Mouse (Mus musculus): Measurements from ENCODE around the gene Cyth1. TPM values are rescaled to one million over a fixed set of nuclear protein-coding genes. Genes with fewer than 3 reads are reported as not detected.

The Cyth1 gene
- polyA plus RNA-seq, 1 experiment from 2014 or later = 19.5 TPM

GRCm38 (mm10) chr11:118222351-118222885 is 26.0 kb downstream of the Cyth1 start:
- 51% methylated on average over 6 of the region's 6 CpGs for WGBS
- H3K27ac ChIP-seq (replicated peaks) = no peak overlapping the region
- no peaks in the 10 kb centered on the region for H3K27me3 ChIP-seq
- no peak overlapping the region for H3K4me2 ChIP-seq (replicated peaks)
- H3K9me3 ChIP-seq (replicated peaks) = no peaks in the 10 kb centered on the region
- H3K9ac ChIP-seq = no peak overlapping the region
- peaks cover 11% of the 10 kb centered on the region for H3K4me1 ChIP-seq
- no peak overlapping the region for H3K4me3 ChIP-seq (replicated peaks)
- no peaks in the 10 kb centered on the region for H3K36me3 ChIP-seq
- no peak for ATAC-seq (ENCODE audit: insufficient number of reproducible peaks, low FRiP score, low TSS enrichment, low read depth)

GRCm38 (mm10) chr11:118220561-118221262 is 27.7 kb downstream of the Cyth1 start:
- no peak overlapping the region for H3K9ac ChIP-seq
- H3K27me3 ChIP-seq = no peaks in the 10 kb centered on the region
- H3K4me2 ChIP-seq (replicated peaks) = no peak overlapping the region
- H3K27ac ChIP-seq (replicated peaks) = no peak overlapping the region
- no peaks in the 10 kb centered on the region for H3K9me3 ChIP-seq (replicated peaks)
- WGBS = 23% methylated on average over 7 of the region's 7 CpGs
- H3K4me1 ChIP-seq = peaks cover 20% of the 10 kb centered on the region
- H3K36me3 ChIP-seq = no peaks in the 10 kb centered on the region
- no peak overlapping the region for H3K4me3 ChIP-seq (replicated peaks)
- ATAC-seq (ENCODE audit: insufficient number of reproducible peaks, low FRiP score, low TSS enrichment, low read depth) = no peak

- H3K27me3 ChIP-seq = no peaks in the 10 kb centered on the region
- H3K36me3 ChIP-seq = no peaks in the 10 kb centered on the region
- WGBS = 85% methylated on average over 4 of the region's 4 CpGs
- no peak overlapping the region for H3K27ac ChIP-seq (replicated peaks)
- H3K4me1 ChIP-seq = peaks cover 20% of the 10 kb centered on the region
- no peaks in the 10 kb centered on the region for H3K9me3 ChIP-seq (replicated peaks)
- H3K4me2 ChIP-seq (replicated peaks) = no peak overlapping the region
- H3K4me3 ChIP-seq (replicated peaks) = no peak overlapping the region
- no peak overlapping the region for H3K9ac ChIP-seq
- no peak for ATAC-seq (ENCODE audit: insufficient number of reproducible peaks, low FRiP score, low TSS enrichment, low read depth)
Observed at GRCm38 (mm10) chr11:118219066-118219465, 29.3 kb downstream of the Cyth1 start.

- peaks cover 28% of the 10 kb centered on the region for H3K4me1 ChIP-seq
- H3K36me3 ChIP-seq = no peaks in the 10 kb centered on the region
- no peak overlapping the region for H3K9ac ChIP-seq
- H3K9me3 ChIP-seq (replicated peaks) = no peaks in the 10 kb centered on the region
- ATAC-seq (ENCODE audit: insufficient number of reproducible peaks, low FRiP score, low TSS enrichment, low read depth) = no peak
- H3K27me3 ChIP-seq = no peaks in the 10 kb centered on the region
- no peak overlapping the region for H3K4me2 ChIP-seq (replicated peaks)
- no peak overlapping the region; the same call in 1 of the 2 replicates for H3K27ac ChIP-seq (replicated peaks)
- H3K4me3 ChIP-seq (replicated peaks) = no peak overlapping the region
- 75% methylated on average over 6 of the region's 6 CpGs for WGBS
Observed at GRCm38 (mm10) chr11:118216468-118216867, 31.9 kb downstream of the Cyth1 start.

- Histone ChIP-seq H3K27me3 (no peaks in the 10 kb centered on the region), H3K4me2 (replicated peaks) (no peak overlapping the region), H3K9me3 (replicated peaks) (no peaks in the 10 kb centered on the region), H3K27ac (replicated peaks) (peak overlapping the region; percentile 39; the same call in 1 of the 2 replicates), H3K36me3 (no peaks in the 10 kb centered on the region), H3K4me3 (replicated peaks) (no peak overlapping the region), H3K4me1 (peaks cover 32% of the 10 kb centered on the region), H3K9ac (no peak overlapping the region)
- no peak for ATAC-seq (ENCODE audit: insufficient number of reproducible peaks, low FRiP score, low TSS enrichment, low read depth)
- 38% methylated on average over 5 of the region's 5 CpGs for WGBS
Observed at GRCm38 (mm10) chr11:118215928-118216458, 32.4 kb downstream of the Cyth1 start.

- no peaks in the 10 kb centered on the region for H3K27me3 ChIP-seq
- no peak overlapping the region for H3K4me3 ChIP-seq (replicated peaks)
- peak overlapping the region; percentile 48; the same call in 1 of the 2 replicates for H3K27ac ChIP-seq (replicated peaks)
- ATAC-seq (ENCODE audit: insufficient number of reproducible peaks, low FRiP score, low TSS enrichment, low read depth) = no peak
- no peak overlapping the region for H3K9ac ChIP-seq
- H3K36me3 ChIP-seq = no peaks in the 10 kb centered on the region
- H3K9me3 ChIP-seq (replicated peaks) = no peaks in the 10 kb centered on the region
- 59% methylated on average over 7 of the region's 7 CpGs for WGBS
- peaks cover 62% of the 10 kb centered on the region for H3K4me1 ChIP-seq
- H3K4me2 ChIP-seq (replicated peaks) = no peak overlapping the region
Observed at GRCm38 (mm10) chr11:118212636-118213112, 35.7 kb downstream of the Cyth1 start.

- H3K9me3 ChIP-seq (replicated peaks) = no peaks in the 10 kb centered on the region
- H3K4me3 ChIP-seq (replicated peaks) = no peak overlapping the region
- H3K4me1 ChIP-seq = peaks cover 66% of the 10 kb centered on the region
- no peak overlapping the region for H3K4me2 ChIP-seq (replicated peaks)
- no peaks in the 10 kb centered on the region for H3K27me3 ChIP-seq
- H3K9ac ChIP-seq = no peak overlapping the region
- ATAC-seq (ENCODE audit: insufficient number of reproducible peaks, low FRiP score, low TSS enrichment, low read depth) = no peak
- peak overlapping the region; percentile 48; the same call in 1 of the 2 replicates for H3K27ac ChIP-seq (replicated peaks)
- H3K36me3 ChIP-seq = no peaks in the 10 kb centered on the region
- 47% methylated on average over 10 of the region's 10 CpGs for WGBS
Observed at GRCm38 (mm10) chr11:118211749-118212635, 36.4 kb downstream of the Cyth1 start.

- ATAC-seq (ENCODE audit: insufficient number of reproducible peaks, low FRiP score, low TSS enrichment, low read depth) = no peak
- H3K4me3 ChIP-seq (replicated peaks) = no peak overlapping the region
- H3K9me3 ChIP-seq (replicated peaks) = no peaks in the 10 kb centered on the region
- H3K4me1 ChIP-seq = peaks cover 57% of the 10 kb centered on the region
- H3K9ac ChIP-seq = no peak overlapping the region
- WGBS = 78% methylated on average over 5 of the region's 5 CpGs
- H3K36me3 ChIP-seq = no peaks in the 10 kb centered on the region
- no peak overlapping the region for H3K4me2 ChIP-seq (replicated peaks)
- no peak overlapping the region for H3K27ac ChIP-seq (replicated peaks)
- no peaks in the 10 kb centered on the region for H3K27me3 ChIP-seq
Observed at GRCm38 (mm10) chr11:118210962-118211361, 37.4 kb downstream of the Cyth1 start.

DNA sequence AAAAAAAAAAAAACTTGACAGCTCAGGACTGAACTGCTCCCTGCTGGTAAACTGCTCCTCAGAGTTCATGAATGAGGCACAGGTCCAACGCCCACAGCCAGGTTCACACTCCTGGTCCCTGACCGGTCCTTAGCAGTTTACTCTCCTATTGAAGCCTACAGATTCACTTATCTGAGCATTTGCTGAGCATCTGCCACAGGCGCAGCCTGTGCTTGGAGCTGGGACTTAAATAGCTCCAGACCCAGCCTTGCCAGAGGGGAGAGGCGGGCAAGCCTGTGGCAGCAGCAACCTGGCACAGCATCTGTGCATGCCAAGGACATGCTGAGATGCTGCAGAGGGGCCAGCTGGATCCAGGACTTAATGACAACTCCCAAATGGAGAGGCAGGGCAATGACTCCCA is 38.3 kb downstream of the Cyth1 start:
- Histone ChIP-seq H3K27ac (replicated peaks) (no peak overlapping the region), H3K9me3 (replicated peaks) (no peaks in the 10 kb centered on the region), H3K4me1 (peaks cover 62% of the 10 kb centered on the region), H3K9ac (no peak overlapping the region), H3K4me2 (replicated peaks) (no peak overlapping the region), H3K4me3 (replicated peaks) (no peak overlapping the region), H3K36me3 (no peaks in the 10 kb centered on the region), H3K27me3 (no peaks in the 10 kb centered on the region)
- no peak for ATAC-seq (ENCODE audit: insufficient number of reproducible peaks, low FRiP score, low TSS enrichment, low read depth)
- WGBS = 66% methylated on average over 4 of the region's 4 CpGs

- H3K4me2 ChIP-seq (replicated peaks) = no peak overlapping the region
- H3K9me3 ChIP-seq (replicated peaks) = no peaks in the 10 kb centered on the region
- peak overlapping the region; percentile 60; the same call in 1 of the 2 replicates for H3K27ac ChIP-seq (replicated peaks)
- H3K36me3 ChIP-seq = no peaks in the 10 kb centered on the region
- 42% methylated on average over 3 of the region's 3 CpGs for WGBS
- peaks cover 62% of the 10 kb centered on the region for H3K4me1 ChIP-seq
- no peaks in the 10 kb centered on the region for H3K27me3 ChIP-seq
- H3K4me3 ChIP-seq (replicated peaks) = no peak overlapping the region
- no peak for ATAC-seq (ENCODE audit: insufficient number of reproducible peaks, low FRiP score, low TSS enrichment, low read depth)
- H3K9ac ChIP-seq = no peak overlapping the region
Observed at GRCm38 (mm10) chr11:118209376-118209775, 39.0 kb downstream of the Cyth1 start.
